Mouse (Mus musculus): ENCODE measurements at regions not wholly inside any gene's neighbourhood (a gene's known extent, or its start where the extent isn't known, plus 50 kb on each side); places are given as distances from the start of the nearest gene placed in this dataset.
"Not testable (repeated sequence)": the region's sequence is repeated elsewhere in the genome, so short reads cannot be mapped to it uniquely, and the experiment has no call there.

DNA sequence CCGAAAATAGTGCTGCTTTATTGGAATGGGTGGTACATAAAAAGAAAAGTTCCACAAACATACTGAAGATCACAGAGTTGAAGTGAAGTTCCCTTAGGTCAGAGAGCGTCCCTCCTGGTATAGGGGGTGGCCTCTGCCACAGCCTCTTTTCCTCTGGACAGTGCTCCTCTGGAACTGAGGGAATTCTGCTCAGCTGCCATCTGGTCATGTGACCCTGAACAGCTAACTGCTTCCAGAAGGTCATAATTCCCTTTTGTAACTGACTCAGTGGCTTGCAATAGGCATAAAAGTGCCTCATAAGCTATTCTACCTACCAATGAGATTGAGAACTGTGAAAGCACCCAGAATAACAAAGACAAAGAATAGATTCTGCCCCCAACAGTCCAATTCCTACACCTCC lies 414.4 kb downstream of the Lrig3 start:
- DNase-seq (ENCODE audit: low read depth, low spot score): no peak

DNA sequence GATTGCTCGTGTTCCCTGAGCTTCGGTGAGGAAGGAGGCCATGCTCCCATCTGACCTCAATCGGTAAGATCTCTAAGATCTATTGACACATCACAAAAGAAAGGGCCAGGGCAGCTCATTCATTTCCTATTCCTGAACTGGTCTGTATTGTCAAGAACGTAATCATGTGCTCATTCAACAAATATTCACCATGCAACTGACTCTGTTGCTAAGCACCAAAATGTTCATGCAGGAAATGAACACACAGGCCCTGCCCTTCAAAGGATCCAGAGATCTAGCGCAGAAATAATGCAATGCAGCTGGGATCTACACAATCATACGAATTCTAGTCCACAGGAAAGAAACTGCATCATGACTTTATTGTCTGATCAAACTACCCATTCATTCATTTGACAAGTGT lies 413.3 kb downstream of the Lrig3 start:
- DNase-seq (ENCODE audit: low read depth, low spot score): no peak

DNA sequence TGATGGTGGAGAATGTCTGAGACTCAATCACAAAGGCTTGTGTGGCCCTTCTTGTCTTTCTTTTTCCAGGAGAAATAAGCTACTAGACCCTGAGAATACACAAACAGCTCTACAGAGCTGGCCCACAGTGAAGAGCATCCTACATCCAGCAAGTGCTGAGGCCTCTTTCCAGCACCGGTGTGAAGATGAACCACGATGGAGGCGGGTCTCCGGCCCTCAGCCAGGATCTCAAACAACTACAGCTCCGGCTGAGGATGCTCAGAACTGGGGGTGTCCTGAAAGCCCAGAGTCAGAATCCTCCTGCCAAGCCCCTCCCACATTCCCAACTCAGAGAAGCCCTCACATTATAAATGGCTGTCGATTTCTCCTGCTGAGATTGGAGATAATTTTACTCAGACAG lies 407.9 kb downstream of the Lrig3 start:
- no peak for DNase-seq (ENCODE audit: low read depth, low spot score)

DNA sequence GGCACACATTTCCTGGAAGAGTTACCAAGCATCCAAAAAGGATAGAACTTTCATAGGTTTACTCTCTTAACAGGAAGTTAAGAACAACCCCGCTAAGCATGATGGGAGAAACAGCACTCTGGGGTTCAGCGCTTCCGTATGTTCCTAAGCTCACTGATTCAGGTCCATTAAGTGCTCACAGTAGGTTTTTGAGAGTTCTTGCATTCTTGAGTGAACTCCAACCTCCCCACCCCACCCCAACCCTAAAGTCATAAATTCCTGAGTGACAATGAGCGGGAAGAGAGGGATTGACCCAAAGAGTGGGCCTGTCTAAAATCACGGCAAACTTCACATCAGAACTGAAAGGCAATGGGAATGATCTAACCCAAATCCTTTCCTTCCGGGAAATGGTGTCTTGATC lies 405.9 kb downstream of the Lrig3 start:
- DNase-seq (ENCODE audit: low read depth, low spot score): peak; percentile 42

DNA sequence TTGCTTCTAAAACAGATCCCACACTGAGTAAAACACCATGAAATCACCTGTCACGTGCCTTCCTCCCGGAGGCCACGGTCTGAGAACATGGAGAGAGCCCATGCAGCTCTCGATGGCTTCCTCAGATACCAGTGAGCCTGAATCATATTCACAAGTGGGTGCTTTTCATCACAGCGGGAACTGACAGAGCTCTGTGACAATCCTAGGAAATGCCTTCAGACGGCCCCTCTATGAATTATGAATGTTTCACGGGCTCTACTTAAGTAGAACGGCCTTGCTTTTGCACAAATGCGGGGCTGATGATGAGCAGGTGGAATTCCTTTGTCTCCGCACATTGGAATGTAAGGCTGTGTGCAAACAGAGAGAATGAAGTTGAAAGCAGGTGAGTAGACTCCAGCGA lies 383.1 kb downstream of the Lrig3 start:
- DNase-seq (ENCODE audit: low read depth, low spot score): no peak

DNA sequence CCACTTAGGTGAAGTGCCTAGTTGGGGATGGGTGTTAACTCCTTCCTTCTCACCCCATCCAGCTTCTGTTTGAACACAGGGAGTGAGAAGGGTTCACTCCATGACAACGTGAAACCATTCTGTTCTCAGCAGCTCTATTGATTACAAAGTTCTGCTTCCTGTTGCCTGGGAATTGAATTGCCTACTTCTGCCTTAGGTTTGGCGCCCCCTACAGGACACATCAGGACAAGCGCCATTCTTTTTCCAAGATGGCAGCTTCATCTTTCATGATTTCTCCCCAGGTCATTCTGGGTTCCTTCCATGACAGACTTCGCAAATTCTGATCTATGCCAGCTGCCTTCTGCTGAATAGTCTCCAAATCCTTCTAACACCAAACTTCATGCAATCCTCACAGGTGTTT lies 371.5 kb downstream of the Lrig3 start:
- no peak for DNase-seq (ENCODE audit: low read depth, low spot score)

DNA sequence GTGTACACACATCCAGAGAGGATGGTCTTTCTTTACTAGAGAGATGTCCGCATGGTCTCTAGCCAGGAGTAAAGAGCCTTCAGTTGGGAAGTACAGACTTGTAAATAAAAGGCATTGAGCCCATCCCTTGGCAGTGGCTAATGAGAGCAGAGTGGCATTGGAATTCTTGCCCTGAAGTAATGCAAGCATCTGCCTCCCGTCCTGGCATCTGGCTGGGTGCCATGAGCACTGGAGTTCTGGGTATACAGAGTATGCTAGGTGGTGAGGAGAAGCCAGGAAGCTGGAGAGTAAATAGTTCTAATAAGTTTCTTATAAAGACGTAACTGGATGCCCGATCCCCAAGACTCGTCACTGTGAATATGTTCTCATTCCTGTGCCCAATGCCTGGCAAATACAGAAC lies 367.8 kb downstream of the Lrig3 start:
- DNase-seq (ENCODE audit: low read depth, low spot score): no peak

DNA sequence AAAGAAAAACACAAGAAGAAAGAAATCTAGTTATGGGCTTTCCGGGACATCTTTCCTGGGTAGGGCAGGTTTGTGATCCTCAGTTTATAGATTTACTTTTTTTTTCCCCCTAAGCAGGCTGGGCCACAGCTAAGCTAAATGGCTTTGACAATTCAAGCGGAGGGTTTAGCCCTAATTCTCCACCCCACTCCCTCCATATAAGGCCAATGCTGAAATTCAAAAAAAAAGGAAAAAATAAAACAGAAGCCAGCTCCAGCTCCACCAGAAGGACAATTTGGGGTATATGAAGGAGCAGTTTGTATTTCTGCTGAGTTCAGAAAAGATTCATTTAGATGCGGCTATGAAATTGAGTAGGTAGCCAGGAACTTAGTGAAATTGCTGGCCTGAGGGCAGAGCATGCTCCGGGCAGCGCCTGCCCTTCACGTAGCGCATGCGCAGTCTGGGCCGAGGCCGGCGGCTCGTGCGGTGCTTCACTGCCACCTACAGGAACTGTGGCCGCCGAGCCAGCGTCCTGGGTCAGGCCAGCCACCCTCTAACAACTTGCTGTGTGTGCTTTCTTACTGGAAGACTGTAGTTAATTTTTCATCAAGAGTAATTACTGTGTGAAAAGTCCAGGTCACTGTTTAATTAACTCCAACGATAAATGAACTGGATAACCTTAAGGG lies 364.5 kb downstream of the Lrig3 start:
- peak; percentile 84 for DNase-seq (ENCODE audit: low read depth, low spot score)

DNA sequence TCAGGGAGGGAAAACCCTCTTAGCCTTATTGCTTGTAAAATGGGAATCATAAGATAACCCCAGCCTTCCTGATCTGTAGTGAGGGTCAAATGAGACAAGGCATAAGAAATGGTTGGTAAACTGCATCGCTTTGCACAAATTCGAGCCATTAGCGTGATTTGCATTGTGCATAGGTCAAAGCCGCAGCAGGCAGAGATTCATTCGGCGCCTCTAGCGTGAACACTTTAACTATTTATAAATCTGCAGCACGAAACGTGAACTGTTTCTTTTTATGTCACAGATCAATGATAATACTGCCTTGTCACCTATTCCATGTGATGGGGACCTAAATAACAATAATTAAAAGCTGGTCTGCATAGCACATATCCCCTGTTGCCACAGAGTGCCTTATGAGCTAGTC lies 354.9 kb downstream of the Lrig3 start:
- DNase-seq (ENCODE audit: low read depth, low spot score): no peak

DNA sequence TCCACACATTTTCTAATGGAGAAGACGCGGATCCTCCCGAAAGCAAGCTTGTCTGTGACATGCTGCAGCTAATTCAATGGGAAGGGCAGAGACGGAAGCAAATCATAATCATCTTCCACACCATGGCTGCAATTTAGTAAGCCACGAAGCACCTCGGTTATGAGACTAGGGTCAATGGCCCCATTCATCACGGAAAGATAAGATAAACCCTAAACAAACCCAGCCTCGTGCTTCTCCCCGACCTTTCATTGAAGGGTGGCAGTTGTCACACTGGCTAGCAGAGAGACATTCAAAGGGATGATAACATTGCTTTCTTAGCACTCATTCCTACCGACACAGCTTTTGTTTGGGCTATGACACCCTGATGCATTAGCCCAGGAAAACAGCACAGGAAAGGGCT lies 353.8 kb downstream of the Lrig3 start:
- DNase-seq (ENCODE audit: low read depth, low spot score): no peak

DNA sequence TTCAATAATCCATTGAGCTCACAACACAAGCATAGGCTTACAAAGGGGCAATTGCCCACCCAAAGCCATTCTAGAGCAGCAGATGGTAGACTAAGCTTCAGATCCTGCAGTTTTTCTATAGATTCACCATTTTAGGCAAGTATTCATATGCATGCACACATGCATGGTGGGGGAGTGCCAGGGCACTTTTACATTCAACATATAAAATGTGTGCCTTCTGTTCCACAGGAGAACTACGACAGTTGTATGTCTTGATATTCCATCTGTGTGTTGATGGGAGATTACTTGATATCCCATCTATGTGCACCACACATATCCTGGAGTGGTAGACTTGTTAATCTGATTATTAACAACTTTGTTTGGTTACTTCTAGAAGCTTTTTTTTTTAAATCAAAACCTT lies 334.0 kb downstream of the Lrig3 start:
- no peak for DNase-seq (ENCODE audit: low read depth, low spot score)

DNA sequence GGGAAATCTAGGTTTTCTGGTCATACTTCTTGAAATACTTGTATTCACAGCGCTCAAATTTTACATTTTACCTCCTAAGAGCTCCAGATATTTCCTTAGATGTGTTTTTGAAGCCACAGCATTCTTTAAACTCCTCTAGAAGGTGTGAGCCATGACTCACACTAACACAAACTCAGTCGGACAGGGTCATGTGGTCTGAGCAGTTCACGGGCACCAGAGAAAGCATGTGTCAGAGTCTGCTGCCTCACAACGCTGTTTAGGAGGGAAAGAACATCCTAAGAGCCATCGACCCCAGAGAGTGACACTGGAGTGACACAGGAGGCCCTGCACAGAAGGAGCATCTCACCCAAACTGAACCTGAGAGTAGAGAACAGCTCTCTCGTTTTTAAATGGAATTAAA lies 332.2 kb downstream of the Lrig3 start:
- no peak for DNase-seq (ENCODE audit: low read depth, low spot score)

DNA sequence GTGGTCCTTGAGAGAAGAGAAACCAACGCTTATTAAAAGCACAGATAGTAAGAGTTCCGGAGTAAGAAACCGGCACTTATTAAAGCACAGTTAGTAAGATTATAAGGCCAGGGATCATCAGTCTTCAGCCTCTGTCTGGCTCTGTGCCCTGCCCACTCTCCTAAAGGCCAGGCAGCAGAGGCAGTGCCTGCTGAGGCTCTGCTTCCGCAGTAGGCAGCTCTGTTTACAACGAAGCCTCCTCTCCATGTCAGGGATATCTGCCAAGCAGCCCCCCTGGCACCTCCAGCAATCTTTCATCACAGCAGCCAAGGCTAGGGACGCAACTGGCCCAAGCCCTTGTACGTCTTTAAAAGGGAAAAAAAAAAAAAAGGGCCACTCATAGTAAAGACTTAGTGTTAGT lies 329.9 kb downstream of the Lrig3 start:
- DNase-seq (ENCODE audit: low read depth, low spot score): no peak

DNA sequence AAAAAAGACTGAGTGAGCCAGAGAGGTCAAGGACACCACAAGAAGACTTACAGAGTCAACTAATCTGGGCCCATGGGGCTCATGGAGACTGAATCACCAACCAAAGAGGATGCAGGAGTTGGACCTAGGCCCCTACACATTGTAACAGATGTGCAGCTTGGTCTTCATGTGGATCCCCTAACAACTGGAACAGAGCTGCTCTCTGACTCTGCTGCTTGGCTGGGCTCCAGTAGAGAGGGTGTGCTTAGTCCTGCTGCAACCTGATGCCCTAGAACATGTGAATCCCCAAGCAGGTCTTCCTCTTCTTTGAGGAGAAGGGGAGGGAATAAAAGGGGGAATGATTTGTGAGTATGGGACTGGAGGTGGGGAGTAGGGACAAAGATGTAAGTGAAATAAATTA lies 325.8 kb downstream of the Lrig3 start:
- DNase-seq (ENCODE audit: low read depth, low spot score): no peak

DNA sequence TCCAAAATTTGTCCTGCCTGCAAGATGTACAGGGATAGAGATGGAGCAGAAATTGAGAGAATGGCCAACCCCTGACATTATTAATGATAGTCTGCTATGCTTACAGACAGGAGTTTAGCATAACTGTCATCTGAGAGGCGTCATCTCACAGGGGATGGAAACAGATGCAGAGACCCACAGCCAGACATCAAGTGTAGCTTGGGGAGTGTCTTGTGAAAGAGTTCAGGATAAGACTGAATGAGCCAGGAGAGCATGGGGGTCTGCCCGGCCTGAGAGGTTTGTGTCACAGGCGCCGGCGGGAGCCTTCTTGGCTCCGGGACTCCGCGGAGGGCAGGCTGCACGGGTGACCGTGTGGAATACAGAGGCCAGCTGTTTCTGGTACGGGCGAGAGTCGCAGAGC lies 319.1 kb downstream of the Lrig3 start:
- not testable (repeated sequence) for DNase-seq (ENCODE audit: low read depth, low spot score)

DNA sequence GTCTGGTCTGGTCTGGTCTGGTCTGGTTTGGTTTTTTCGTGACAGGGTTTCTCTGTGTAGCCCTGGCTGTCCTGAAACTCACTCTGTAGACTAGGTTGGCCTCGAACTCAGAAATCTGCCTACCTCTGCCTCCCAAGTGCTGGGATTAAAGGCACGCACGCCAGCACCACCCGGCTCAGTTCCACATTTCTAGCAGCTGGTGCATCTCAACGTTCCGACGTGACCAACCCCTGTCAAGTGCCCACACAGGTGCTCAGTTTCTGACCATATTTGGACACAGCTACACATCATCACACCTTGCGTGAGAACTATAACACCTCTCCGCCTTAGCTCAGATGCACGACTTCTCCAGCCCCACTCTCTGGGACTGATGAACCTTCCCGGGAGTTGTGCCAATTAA lies 304.4 kb downstream of the Lrig3 start:
- DNase-seq (ENCODE audit: low read depth, low spot score): no peak

DNA sequence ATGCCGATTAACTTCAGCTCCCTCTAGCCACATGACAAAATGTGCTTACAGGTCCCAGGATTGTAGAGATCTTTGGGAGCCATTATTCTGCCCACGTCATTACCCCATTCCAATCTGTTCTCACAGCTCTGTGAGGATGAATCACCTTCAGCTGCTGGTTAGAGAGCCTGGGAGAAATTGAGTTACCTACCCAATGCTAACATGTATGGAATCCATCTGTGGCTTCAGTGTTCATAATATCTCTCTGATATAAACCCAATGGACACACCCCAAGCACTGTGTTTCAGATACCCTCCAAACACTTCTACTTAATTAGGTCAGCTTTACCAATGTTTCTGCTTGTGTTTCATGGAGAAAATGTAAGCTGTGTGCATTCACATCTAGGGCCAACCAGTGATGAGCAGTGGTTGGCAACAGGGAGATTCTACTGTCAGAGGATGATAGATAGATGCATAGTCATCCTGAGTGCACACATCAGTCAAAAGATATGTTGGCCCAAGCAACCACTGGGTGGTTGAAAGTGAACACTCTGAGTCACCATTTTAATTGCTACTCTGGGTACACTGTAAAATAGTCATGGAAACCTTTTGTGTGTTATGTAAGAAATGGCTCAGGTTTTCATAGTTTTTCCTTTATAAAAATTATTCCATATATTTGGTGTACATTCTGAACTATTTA lies 301.5 kb downstream of the Lrig3 start:
- DNase-seq (ENCODE audit: low read depth, low spot score): no peak

DNA sequence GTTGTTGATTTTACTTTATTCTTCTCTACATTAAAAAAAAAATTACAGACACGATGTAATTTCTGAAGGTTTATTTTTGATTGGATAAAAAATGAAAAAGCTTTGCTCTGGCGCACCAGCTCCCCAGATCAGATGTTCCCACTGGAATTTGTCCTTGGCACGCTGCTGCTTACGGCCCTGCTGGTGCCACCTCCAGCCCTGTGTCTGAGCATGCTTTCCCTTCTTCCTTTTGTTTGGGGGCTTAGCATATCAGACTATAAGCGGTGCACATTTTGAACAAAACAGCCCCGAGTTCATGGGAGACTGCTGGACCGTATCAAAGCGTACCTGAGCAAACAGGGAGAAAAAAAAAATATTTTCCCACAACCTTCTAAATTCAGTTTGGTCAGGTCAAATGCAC lies 291.2 kb downstream of the Lrig3 start:
- no peak for DNase-seq (ENCODE audit: low read depth, low spot score)

DNA sequence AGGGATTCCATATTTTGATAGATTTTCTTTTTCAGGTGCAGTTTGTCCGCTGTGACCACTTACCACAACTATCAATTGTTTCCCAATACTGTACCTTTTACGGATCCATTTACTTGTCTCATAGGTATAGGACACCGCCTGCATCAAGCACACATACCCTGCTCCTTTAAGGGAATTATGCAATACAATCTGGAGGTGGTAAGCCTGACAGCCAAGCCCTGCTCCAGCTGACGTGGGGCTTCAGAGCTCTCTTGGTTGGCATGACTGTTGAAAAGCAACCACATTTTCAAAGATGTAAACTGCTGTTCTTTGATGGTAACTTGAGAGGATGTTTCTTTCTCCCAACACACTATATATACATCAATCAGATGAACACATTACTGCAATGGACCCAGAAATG lies 288.2 kb downstream of the Lrig3 start:
- DNase-seq (ENCODE audit: low read depth, low spot score): no peak

DNA sequence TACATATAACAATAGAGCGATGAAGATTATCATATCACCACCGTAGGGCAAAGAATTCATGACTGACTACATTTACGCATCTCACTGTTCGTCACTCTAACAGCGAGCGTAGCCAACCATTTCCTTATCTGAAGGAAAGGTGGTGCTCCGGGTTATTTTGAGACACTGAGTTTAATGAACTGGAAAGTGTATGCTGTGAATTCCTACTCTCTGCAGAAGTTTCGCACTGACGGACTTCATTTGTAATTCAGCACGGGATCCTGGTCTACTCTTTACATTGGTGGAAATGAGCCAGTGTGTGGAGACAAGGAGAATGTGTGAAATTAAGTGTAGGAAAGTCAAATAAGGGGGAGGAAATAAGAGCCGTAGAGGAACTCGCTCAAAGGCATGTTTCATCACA lies 283.2 kb downstream of the Lrig3 start:
- DNase-seq (ENCODE audit: low read depth, low spot score): no peak

DNA sequence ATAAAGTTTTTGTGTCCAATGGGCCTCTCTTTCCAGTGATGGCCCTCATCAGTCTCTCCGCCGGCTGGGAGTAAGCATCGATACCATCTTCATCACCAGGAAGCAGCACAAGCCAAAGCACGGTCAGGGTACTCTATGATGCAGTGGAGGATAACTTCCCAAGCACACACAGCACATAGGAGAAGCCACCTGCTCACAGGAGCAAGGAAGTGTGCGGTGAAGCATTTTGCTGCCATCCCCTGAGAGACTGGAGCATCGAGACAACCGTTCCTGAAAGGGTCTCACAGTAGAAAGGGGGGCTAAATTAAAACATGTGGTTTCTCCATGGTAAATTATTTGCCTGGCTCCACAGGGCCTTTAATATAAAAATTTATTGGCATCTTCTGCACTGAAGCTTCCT lies 277.1 kb downstream of the Lrig3 start:
- no peak for DNase-seq (ENCODE audit: low read depth, low spot score)

DNA sequence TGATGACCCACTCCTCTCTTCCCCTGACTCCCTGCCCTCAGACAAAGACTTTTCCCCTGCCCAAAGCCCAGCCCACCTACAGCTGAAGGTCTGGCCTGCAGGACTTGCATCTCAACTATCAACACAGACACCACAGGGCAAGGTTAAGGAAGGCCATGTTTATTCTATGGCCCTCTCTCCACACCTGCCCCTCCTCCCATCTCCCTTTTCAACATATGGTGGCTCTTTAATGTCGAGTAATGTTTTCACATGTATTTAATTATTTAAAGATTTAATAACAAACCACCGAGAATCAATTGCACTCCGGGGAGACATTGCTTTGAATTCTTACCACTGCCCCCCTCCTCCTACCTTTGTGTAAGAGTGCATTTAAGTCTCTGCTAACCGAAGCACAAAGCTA lies 273.6 kb downstream of the Lrig3 start:
- no peak for DNase-seq (ENCODE audit: low read depth, low spot score)
